Mouse (Mus musculus) stomach, embryonic 14.5 days (tissue): Measurements from ENCODE around the gene Asb11. TPM values are rescaled to one million over a fixed set of nuclear protein-coding genes. Genes with fewer than 3 reads are reported as not detected.

Experiments
- ATAC-seq: fragments of 200-750 bp; cut with Nextera tagmentation; 2 replicates; pipeline ENCODE4 v1.8.0; 2017; ENCODE audit warnings: low read depth, moderate TSS enrichment; ENCODE audit not compliant: insufficient number of reproducible peaks, insufficient read depth, low FRiP score
- H3K27ac ChIP-seq: fragments of 300-500 bp; sonication (generic); 2 replicates; pipeline ENCODE4 v1.5.1; 2014; ENCODE audit warnings: mild to moderate bottlenecking, low read length, moderate library complexity, mixed read lengths
- H3K27me3 ChIP-seq: fragments of 300-500 bp; sonication (generic); 2 replicates; pipeline ENCODE4 v1.6.1; 2014; ENCODE audit warnings: low read length, control low read depth, mixed read lengths; ENCODE audit not compliant: control insufficient read depth, insufficient read depth
- H3K36me3 ChIP-seq: fragments of 300-500 bp; sonication (generic); 2 replicates; pipeline ENCODE4 v1.6.1; 2014; ENCODE audit warnings: mild to moderate bottlenecking, control low read depth, low read length, moderate library complexity, mixed read lengths; ENCODE audit not compliant: control insufficient read depth, insufficient read depth
- H3K4me1 ChIP-seq: fragments of 300-500 bp; sonication (generic); 2 replicates; pipeline ENCODE4 v1.6.1; 2014; ENCODE audit warnings: low read length, control low read depth, mixed read lengths; ENCODE audit not compliant: control insufficient read depth, insufficient read depth
- H3K4me2 ChIP-seq: fragments of 300-500 bp; sonication (generic); replicated peaks from 2 replicates; pipeline ENCODE4 v1.6.1; 2014; ENCODE audit warnings: low read depth, low read length, control low read depth
- H3K4me3 ChIP-seq: fragments of 300-500 bp; sonication (generic); 2 replicates; pipeline ENCODE4 v1.5.1; 2014; ENCODE audit warnings: low read depth, low read length, control low read depth
- H3K9ac ChIP-seq: fragments of 300-500 bp; sonication (generic); replicated peaks from 2 replicates; pipeline ENCODE4 v1.6.1; 2014; ENCODE audit warnings: low read depth, mild to moderate bottlenecking, control low read depth, low read length, moderate library complexity, mixed read lengths
- H3K9me3 ChIP-seq: fragments of 300-500 bp; sonication (generic); 2 replicates; pipeline ENCODE4 v1.6.1; 2016; ENCODE audit warnings: low read depth, low read length, control low read depth; ENCODE audit not compliant: control insufficient read depth
- WGBS: fragments of 180-500 bp; shearing (Covaris S2); extraction: QIAGEN DNeasy Blood & Tissue Kit; methylation state at CpG from one replicate; pipeline ENCODE4 v1.1.7; 2014; 5-methylcytosine and 5-hydroxymethylcytosine counted together
- polyA plus RNA-seq: library from polyadenylated mRNA; unstranded; fragments of >200 nt; fragmentation: Nextera tagmentation; extraction: Ambion mirVana; gene quantifications from 2 replicates; pipeline ENCODE4 v1.2.1, GENCODE M21; 2014

Asb11 gene
- polyA plus RNA-seq = not detected in 2 replicates

DNA sequence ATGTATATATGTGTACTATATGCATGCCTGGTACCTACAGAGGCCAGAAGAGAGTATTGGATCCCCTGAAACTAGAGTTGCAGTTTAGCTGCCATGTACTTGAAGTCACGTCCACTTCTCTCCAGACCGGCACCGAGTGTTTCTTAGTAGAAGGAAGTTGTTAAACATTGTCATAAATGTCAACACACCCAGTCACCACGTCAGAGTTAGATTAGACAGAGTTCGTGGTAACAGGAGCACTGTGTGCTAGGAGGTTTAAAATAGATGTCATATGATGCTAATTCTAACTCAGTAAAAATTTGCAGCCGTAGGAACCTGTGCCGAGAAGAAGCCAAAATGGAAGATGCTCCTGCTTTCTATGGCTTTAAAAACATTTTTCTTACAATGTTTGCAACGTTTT, at the start of gene Asb11:
TSS of gene Asb11 (plus strand) at position 286 of the 400 bp plus-strand sequence.
- Histone ChIP-seq H3K9me3 (no peaks in the 10 kb centered on the region), H3K9ac (no peak within 1 kb of the TSS), H3K36me3 (no peaks in the 10 kb centered on the region), H3K4me3 (no peak within 1 kb of the TSS), H3K27ac (no peak within 1 kb of the TSS), H3K27me3 (no peaks in the 10 kb centered on the region), H3K4me1 (no peaks in the 10 kb centered on the region), H3K4me2 (no peak within 1 kb of the TSS)
- no peak for ATAC-seq
- 65% methylated on average over 8 of the region's 8 CpGs for WGBS

DNA sequence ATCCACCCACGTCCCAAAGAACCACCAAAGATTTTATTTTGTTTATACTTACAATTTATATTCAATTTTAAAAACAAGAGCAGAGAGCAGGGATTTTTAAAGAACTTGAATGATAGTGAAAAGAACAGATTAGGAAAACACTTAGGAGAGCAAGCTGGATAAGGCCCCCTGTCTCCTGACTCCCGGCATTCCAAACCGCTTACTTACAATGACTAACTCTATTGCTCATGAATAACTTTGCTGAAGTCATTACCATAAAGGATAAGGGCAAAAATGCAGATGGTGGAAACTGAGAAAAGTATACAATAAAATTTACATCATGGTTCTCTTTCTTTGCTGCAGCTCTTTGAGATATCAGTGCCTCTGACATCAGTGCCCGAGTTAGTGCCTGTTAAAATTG, 42.7 kb upstream of the Asb11 start:
- H3K9me3 ChIP-seq = no peaks in the 10 kb centered on the region
- no peaks in the 10 kb centered on the region for H3K4me1 ChIP-seq
- H3K27me3 ChIP-seq = no peaks in the 10 kb centered on the region
- ATAC-seq = no peak
- 77% methylated on average over 4 of the region's 4 CpGs for WGBS
- H3K27ac ChIP-seq = no peak overlapping the region
- H3K9ac ChIP-seq = no peak overlapping the region
- H3K4me3 ChIP-seq = no peak overlapping the region
- no peak overlapping the region for H3K4me2 ChIP-seq
- H3K36me3 ChIP-seq = no peaks in the 10 kb centered on the region

GRCm38 (mm10) chrX:164398456-164398855, 38.3 kb upstream of the Asb11 start:
- Histone ChIP-seq H3K4me3 (no peak overlapping the region), H3K27ac (no peak overlapping the region), H3K27me3 (no peaks in the 10 kb centered on the region), H3K9ac (no peak overlapping the region), H3K4me2 (no peak overlapping the region), H3K36me3 (no peaks in the 10 kb centered on the region), H3K4me1 (no peaks in the 10 kb centered on the region), H3K9me3 (no peaks in the 10 kb centered on the region)
- ATAC-seq = no peak; the same call in 1 of the 2 replicates
- WGBS = 62% methylated on average over 3 of the region's 3 CpGs

DNA sequence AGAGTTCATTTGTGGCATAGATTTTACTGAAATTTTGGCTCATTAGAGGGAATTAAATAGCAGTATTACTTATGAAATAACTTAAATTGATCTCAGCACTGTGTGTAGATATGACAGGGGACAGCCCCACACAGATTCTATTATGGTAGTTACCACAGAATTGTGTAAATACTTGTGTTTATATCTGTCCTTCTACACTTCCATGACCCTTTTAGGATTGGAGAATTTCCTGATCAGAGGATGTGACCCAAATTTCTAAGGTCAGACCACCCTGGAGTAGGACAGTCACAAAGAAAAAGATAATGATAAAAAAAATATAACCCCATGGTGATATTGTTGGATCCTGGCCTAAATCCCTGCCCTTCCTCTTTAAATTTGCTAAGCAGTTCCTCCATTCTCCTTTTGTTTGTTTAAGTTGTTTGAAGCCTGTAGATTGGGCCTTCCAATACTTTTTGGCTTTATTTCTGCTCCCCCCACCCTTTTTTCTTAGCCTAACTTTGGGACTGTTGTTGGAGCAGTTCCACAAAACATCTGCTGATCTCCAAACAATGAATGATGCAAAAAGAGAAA, 31.6 kb upstream of the Asb11 start:
- no peak overlapping the region for H3K27ac ChIP-seq

DNA sequence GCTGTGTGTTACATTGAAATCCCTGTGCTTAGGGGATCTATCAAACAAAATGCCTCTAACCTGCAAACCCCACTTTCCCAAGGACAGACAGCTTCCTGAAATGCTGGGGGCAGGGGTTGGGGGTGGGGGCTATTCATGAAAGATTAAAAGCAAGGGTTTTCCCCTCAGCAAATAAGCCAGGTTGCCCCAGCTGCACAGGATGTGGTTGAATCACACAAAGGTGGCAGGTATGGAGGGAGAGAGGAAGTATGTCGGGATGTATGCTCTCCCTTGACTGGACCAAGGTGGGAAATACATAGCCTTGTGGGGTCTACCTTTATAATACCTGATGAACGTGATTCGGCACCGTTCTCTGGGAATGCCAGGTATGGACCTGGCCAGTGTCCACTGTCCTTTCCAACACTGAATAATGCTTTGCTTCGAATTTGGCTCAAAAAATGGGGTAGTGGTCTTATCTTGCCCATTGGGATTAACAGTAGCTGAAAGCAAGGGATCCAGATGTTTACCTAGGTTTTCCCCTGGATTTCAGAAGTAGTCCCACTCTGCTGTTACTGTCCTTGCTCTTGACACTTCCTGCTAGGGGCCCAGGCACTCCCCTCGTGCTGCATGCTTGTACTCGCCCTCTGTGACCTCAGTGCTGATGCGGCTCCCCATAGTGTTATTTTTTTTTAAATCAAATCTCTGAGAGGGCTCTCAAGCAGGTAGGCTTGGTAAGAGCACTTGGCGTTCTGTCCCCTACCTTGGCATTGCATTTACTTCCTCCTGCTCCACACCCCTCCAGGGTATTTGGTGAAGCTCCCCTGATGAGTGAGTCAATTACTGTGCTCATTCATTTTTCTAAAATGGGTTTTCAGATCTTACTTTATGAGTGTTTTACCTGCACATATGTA, 30.4 kb upstream of the Asb11 start:
- no peak overlapping the region for H3K4me2 ChIP-seq
- 65% methylated on average over 9 of the region's 9 CpGs for WGBS
- H3K4me3 ChIP-seq = no peak overlapping the region
- H3K36me3 ChIP-seq = no peaks in the 10 kb centered on the region
- no peak overlapping the region for H3K27ac ChIP-seq
- ATAC-seq = no peak
- H3K9ac ChIP-seq = no peak overlapping the region
- no peaks in the 10 kb centered on the region for H3K9me3 ChIP-seq
- no peaks in the 10 kb centered on the region for H3K4me1 ChIP-seq
- H3K27me3 ChIP-seq = no peaks in the 10 kb centered on the region

More for the DNA sequence above, 31.6 kb upstream of the Asb11 start:
- Histone ChIP-seq H3K4me3 (no peak overlapping the region), H3K27me3 (no peaks in the 10 kb centered on the region), H3K4me2 (no peak overlapping the region), H3K9me3 (no peaks in the 10 kb centered on the region), H3K36me3 (no peaks in the 10 kb centered on the region), H3K4me1 (no peaks in the 10 kb centered on the region), H3K9ac (no peak overlapping the region)
- no peak for ATAC-seq

GRCm38 (mm10) chrX:164408301-164408927, 28.4 kb upstream of the Asb11 start:
- Histone ChIP-seq H3K4me1 (no peaks in the 10 kb centered on the region), H3K27me3 (no peaks in the 10 kb centered on the region), H3K36me3 (no peaks in the 10 kb centered on the region), H3K4me2 (no peak overlapping the region), H3K9ac (no peak overlapping the region), H3K27ac (no peak overlapping the region), H3K9me3 (no peaks in the 10 kb centered on the region), H3K4me3 (no peak overlapping the region)
- 67% methylated on average over 3 of the region's 3 CpGs for WGBS
- no peak for ATAC-seq

- no peak overlapping the region for H3K9ac ChIP-seq
- no peak for ATAC-seq
- 80% methylated on average over 1 of the region's 1 CpGs for WGBS
These were observed 26.2 kb upstream of the Asb11 start for GRCm38 (mm10) chrX:164410562-164410961.

DNA sequence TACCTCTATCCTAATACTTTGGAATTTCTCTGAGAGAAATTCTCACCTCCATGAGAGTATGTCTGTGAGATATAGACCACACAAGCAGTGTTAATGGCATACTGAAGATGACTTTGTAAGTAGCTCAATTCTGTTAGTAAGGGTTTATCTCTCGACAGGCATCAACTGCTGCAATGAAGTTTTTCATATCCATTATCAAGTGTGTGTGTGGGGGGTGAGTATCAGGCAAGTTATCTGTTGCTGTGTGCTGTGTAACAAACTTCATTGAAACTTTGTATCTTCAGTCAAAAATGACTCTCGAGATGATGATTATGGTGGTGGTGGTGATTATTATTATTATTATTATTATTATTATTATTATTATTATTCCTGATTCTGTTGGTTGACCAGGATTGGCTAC, 20.0 kb upstream of the Asb11 start:
- no peak overlapping the region for H3K4me3 ChIP-seq

More at GRCm38 (mm10) chrX:164410562-164410961, 26.2 kb upstream of the Asb11 start:
- Histone ChIP-seq H3K27ac (no peak overlapping the region), H3K9me3 (no peaks in the 10 kb centered on the region), H3K4me3 (no peak overlapping the region), H3K36me3 (no peaks in the 10 kb centered on the region), H3K4me2 (no peak overlapping the region), H3K4me1 (no peaks in the 10 kb centered on the region), H3K27me3 (no peaks in the 10 kb centered on the region)

More for the DNA sequence above, 20.0 kb upstream of the Asb11 start:
- no peaks in the 10 kb centered on the region for H3K27me3 ChIP-seq
- H3K4me1 ChIP-seq = no peaks in the 10 kb centered on the region
- ATAC-seq = no peak
- no peak overlapping the region for H3K27ac ChIP-seq
- H3K9ac ChIP-seq = no peak overlapping the region
- WGBS = 80% methylated on average over 2 of the region's 2 CpGs
- H3K36me3 ChIP-seq = no peaks in the 10 kb centered on the region
- H3K4me2 ChIP-seq = no peak overlapping the region
- H3K9me3 ChIP-seq = no peaks in the 10 kb centered on the region
